Mouse (Mus musculus) C2C12 (cell line): ENCODE data around the gene Olfr692.

Experiments used
- CEBPB ChIP-seq: IDR thresholded peaks from one replicate; pipeline ENCODE4 v1.6.1; 2011; ENCODE audit warnings: low read depth, mild to moderate bottlenecking, control low read depth, moderate library complexity
- CTCF ChIP-seq: IDR thresholded peaks from one replicate; pipeline ENCODE4 v1.5.1; 2011; ENCODE audit not compliant: control insufficient read depth, insufficient read depth, insufficient read length
- MYOD1 ChIP-seq: IDR thresholded peaks from one replicate; pipeline ENCODE4 v1.6.1; 2011; ENCODE audit warnings: low read depth; ENCODE audit not compliant: control insufficient read depth, insufficient read length
- MYOG ChIP-seq: IDR thresholded peaks from one replicate; pipeline ENCODE4 v1.6.1; 2011; ENCODE audit not compliant: control insufficient read depth, insufficient read length; ENCODE audit errors: extremely low read depth

GRCm38 (mm10) chr7:105368521-105368920, 491 bp downstream of the Olfr692 start:
- no peak for TF ChIP-seq CTCF
- TF ChIP-seq MYOD1, result no peak
- no peak for TF ChIP-seq CEBPB
- TF ChIP-seq MYOG, result no peak
